Mouse (Mus musculus): ENCODE results near the gene Bloc1s3. TPM values are rescaled to one million over a fixed set of nuclear protein-coding genes. Genes with fewer than 3 reads are reported as not detected.
"Not testable (repeated sequence)": the region's sequence is repeated elsewhere in the genome, so short reads cannot be mapped to it uniquely, and the experiment has no call there.

The Bloc1s3 gene
- total RNA-seq, 2 experiments from 2014 or later: 1.0 to 4.5 TPM

- peak; percentile 20 for ATAC-seq (replicated peaks; ENCODE audit: poor library complexity, severe bottlenecking)
Observed at GRCm38 (mm10) chr7:19523017-19523756, 15.0 kb upstream of the Bloc1s3 start.

GRCm38 (mm10) chr7:19520032-19520431 is 11.9 kb upstream of the Bloc1s3 start:
- no peak for ATAC-seq (replicated peaks; ENCODE audit: poor library complexity, severe bottlenecking)

- peak; percentile 38 for ATAC-seq (replicated peaks; ENCODE audit: poor library complexity, severe bottlenecking)
Observed at GRCm38 (mm10) chr7:19517652-19518365, 9.6 kb upstream of the Bloc1s3 start, which contains the start of gene Nkpd1. Gene Nkpd1 (plus strand): TSS chr7:19517838.

GRCm38 (mm10) chr7:19512353-19512752 is 4.2 kb upstream of the Bloc1s3 start:
- no peak for ATAC-seq (replicated peaks; ENCODE audit: poor library complexity, severe bottlenecking)

- not testable (repeated sequence) for ATAC-seq (replicated peaks; ENCODE audit: poor library complexity, severe bottlenecking)
Observed at GRCm38 (mm10) chr7:19511934-19512333, 3.8 kb upstream of the Bloc1s3 start.

GRCm38 (mm10) chr7:19509786-19510185 is 1.6 kb upstream of the Bloc1s3 start:
- ATAC-seq (replicated peaks; ENCODE audit: poor library complexity, severe bottlenecking): no peak

- ATAC-seq (replicated peaks; ENCODE audit: poor library complexity, severe bottlenecking): 0 out of 2 replicates have a peak, but pooled peaks have one; percentile 0
Observed at GRCm38 (mm10) chr7:19508924-19509568, 879 bp upstream of the Bloc1s3 start.

GRCm38 (mm10) chr7:19507612-19507981 is 570 bp downstream of the Bloc1s3 start:
- ATAC-seq (replicated peaks; ENCODE audit: poor library complexity, severe bottlenecking): no peak

GRCm38 (mm10) chr7:19506969-19507611 is 1.1 kb downstream of the Bloc1s3 start:
- no peak for ATAC-seq (replicated peaks; ENCODE audit: poor library complexity, severe bottlenecking)

- peak; percentile 14; the same call in 1 of the 2 replicates for ATAC-seq (replicated peaks; ENCODE audit: poor library complexity, severe bottlenecking)
Observed at GRCm38 (mm10) chr7:19506326-19506725, 1.8 kb downstream of the Bloc1s3 start.

- ATAC-seq (replicated peaks; ENCODE audit: poor library complexity, severe bottlenecking): 0 out of 2 replicates have a peak, but pooled peaks have one; percentile 15
Observed at GRCm38 (mm10) chr7:19503481-19504068, 4.6 kb downstream of the Bloc1s3 start.

- ATAC-seq (replicated peaks; ENCODE audit: poor library complexity, severe bottlenecking): peak; percentile 16; the same call in 1 of the 2 replicates
Observed at GRCm38 (mm10) chr7:19501658-19502057, 6.5 kb downstream of the Bloc1s3 start.

GRCm38 (mm10) chr7:19500420-19501363 is 7.5 kb downstream of the Bloc1s3 start:
- peak; percentile 54 for ATAC-seq (replicated peaks; ENCODE audit: poor library complexity, severe bottlenecking)

- ATAC-seq (replicated peaks; ENCODE audit: poor library complexity, severe bottlenecking): no peak
Observed at GRCm38 (mm10) chr7:19498326-19498725, 9.8 kb downstream of the Bloc1s3 start.

- peak; percentile 66 for ATAC-seq (replicated peaks; ENCODE audit: poor library complexity, severe bottlenecking)
Observed at GRCm38 (mm10) chr7:19496214-19496555, 12.0 kb downstream of the Bloc1s3 start.

GRCm38 (mm10) chr7:19495521-19496213 is 12.5 kb downstream of the Bloc1s3 start:
- no peak for ATAC-seq (replicated peaks; ENCODE audit: poor library complexity, severe bottlenecking)

GRCm38 (mm10) chr7:19494751-19495474 is 13.3 kb downstream of the Bloc1s3 start:
- ATAC-seq (replicated peaks; ENCODE audit: poor library complexity, severe bottlenecking): no peak

GRCm38 (mm10) chr7:19491731-19492130 is 16.4 kb downstream of the Bloc1s3 start:
- peak; percentile 54 for ATAC-seq (replicated peaks; ENCODE audit: poor library complexity, severe bottlenecking)
